Mouse (Mus musculus) cortical plate, adult 2 months (tissue): ENCODE measurements at regions not wholly inside any gene's neighbourhood (a gene's known extent, or its start where the extent isn't known, plus 50 kb on each side); places are given as distances from the start of the nearest gene placed in this dataset.

Experiments
- H3K27ac ChIP-seq: fragments of 200-500 bp; 2 replicates; pipeline ENCODE4 v1.5.1; 2012; ENCODE audit warnings: low read length, control low read depth, inconsistent platforms; ENCODE audit not compliant: insufficient read depth
- H3K4me1 ChIP-seq: fragments of 200-500 bp; 2 replicates; pipeline ENCODE4 v1.6.1; 2011; ENCODE audit warnings: low read length; ENCODE audit not compliant: control insufficient read depth, insufficient read depth
- H3K4me3 ChIP-seq: fragments of 200-500 bp; 2 replicates; pipeline ENCODE4 v1.5.1; 2011; ENCODE audit warnings: mild to moderate bottlenecking, low read length, control low read depth; ENCODE audit not compliant: insufficient read depth
- CTCF ChIP-seq: fragments of 200-500 bp; IDR thresholded peaks from 2 replicates; pipeline ENCODE4 v1.5.1; 2011; ENCODE audit warnings: mild to moderate bottlenecking, control low read depth, low read length; ENCODE audit not compliant: insufficient read depth; ENCODE audit errors: extremely low read depth
- POLR2A ChIP-seq: fragments of 200-500 bp; IDR thresholded peaks from 2 replicates; pipeline ENCODE4 v1.6.1; 2011; ENCODE audit warnings: mild to moderate bottlenecking, low read length, control low read depth; ENCODE audit not compliant: insufficient read depth; ENCODE audit errors: extremely low read depth

GRCm38 (mm10) chr15:13455560-13456219, 282.2 kb upstream of the Cdh6 start:
- Histone ChIP-seq H3K4me3 (no peak overlapping the region), H3K4me1 (no peaks in the 10 kb centered on the region), H3K27ac (no peak overlapping the region)
- TF ChIP-seq CTCF = no peak
- TF ChIP-seq POLR2A = no peak

- H3K27ac ChIP-seq = no peak overlapping the region
- no peaks in the 10 kb centered on the region for H3K4me1 ChIP-seq
- H3K4me3 ChIP-seq = no peak overlapping the region
- no peak for TF ChIP-seq CTCF
- TF ChIP-seq POLR2A = no peak
Observed at GRCm38 (mm10) chr15:13450385-13450784, 276.9 kb upstream of the Cdh6 start.

- no peaks in the 10 kb centered on the region for H3K4me1 ChIP-seq
- TF ChIP-seq CTCF (no peak), POLR2A (no peak)
Observed at GRCm38 (mm10) chr15:13434608-13435007, 261.1 kb upstream of the Cdh6 start.

GRCm38 (mm10) chr15:13432971-13433370, 259.5 kb upstream of the Cdh6 start:
- no peak overlapping the region for H3K4me3 ChIP-seq
- no peaks in the 10 kb centered on the region for H3K4me1 ChIP-seq
- TF ChIP-seq CTCF (no peak), POLR2A (no peak)
- no peak overlapping the region for H3K27ac ChIP-seq

More at GRCm38 (mm10) chr15:13434608-13435007, 261.1 kb upstream of the Cdh6 start:
- H3K27ac ChIP-seq = no peak overlapping the region
- no peak overlapping the region for H3K4me3 ChIP-seq

- H3K27ac ChIP-seq = no peak overlapping the region
- TF ChIP-seq POLR2A (no peak), CTCF (no peak)
- no peaks in the 10 kb centered on the region for H3K4me1 ChIP-seq
- no peak overlapping the region for H3K4me3 ChIP-seq
Observed at GRCm38 (mm10) chr15:13419616-13420015, 246.1 kb upstream of the Cdh6 start.

GRCm38 (mm10) chr15:13410065-13410688, 236.7 kb upstream of the Cdh6 start:
- Histone ChIP-seq H3K4me3 (no peak overlapping the region), H3K4me1 (no peaks in the 10 kb centered on the region), H3K27ac (no peak overlapping the region)
- TF ChIP-seq CTCF = no peak
- TF ChIP-seq POLR2A = no peak

- no peak overlapping the region for H3K27ac ChIP-seq
- TF ChIP-seq CTCF = no peak
- no peak for TF ChIP-seq POLR2A
- H3K4me1 ChIP-seq = no peaks in the 10 kb centered on the region
- no peak overlapping the region for H3K4me3 ChIP-seq
Observed at GRCm38 (mm10) chr15:13393155-13393554, 219.7 kb upstream of the Cdh6 start.

GRCm38 (mm10) chr15:13391331-13391730, 217.9 kb upstream of the Cdh6 start:
- TF ChIP-seq CTCF (no peak), POLR2A (no peak)
- Histone ChIP-seq H3K4me1 (no peaks in the 10 kb centered on the region), H3K4me3 (no peak overlapping the region), H3K27ac (no peak overlapping the region)

- no peak for TF ChIP-seq CTCF
- TF ChIP-seq POLR2A = no peak
- no peak overlapping the region for H3K27ac ChIP-seq
- H3K4me3 ChIP-seq = no peak overlapping the region
- H3K4me1 ChIP-seq = no peaks in the 10 kb centered on the region
Observed at GRCm38 (mm10) chr15:13384815-13385214, 211.3 kb upstream of the Cdh6 start.

GRCm38 (mm10) chr15:13375590-13375989, 202.1 kb upstream of the Cdh6 start:
- H3K4me3 ChIP-seq = no peak overlapping the region
- TF ChIP-seq CTCF (no peak), POLR2A (no peak)
- H3K4me1 ChIP-seq = no peaks in the 10 kb centered on the region; the same call in 1 of the 2 replicates
- H3K27ac ChIP-seq = no peak overlapping the region

- no peak overlapping the region for H3K4me3 ChIP-seq
- TF ChIP-seq CTCF (no peak), POLR2A (no peak)
Observed at GRCm38 (mm10) chr15:13368799-13369198, 195.3 kb upstream of the Cdh6 start.

More at GRCm38 (mm10) chr15:13368799-13369198, 195.3 kb upstream of the Cdh6 start:
- H3K4me1 ChIP-seq = no peaks in the 10 kb centered on the region
- no peak overlapping the region for H3K27ac ChIP-seq
